Mouse (Mus musculus) heart, postnatal 0 days (tissue): ENCODE results near the gene Commd1. TPM values are rescaled to one million over a fixed set of nuclear protein-coding genes. Genes with fewer than 3 reads are reported as not detected.

Source experiments
- ATAC-seq: fragments of 200-750 bp; cut with Nextera tagmentation; 2 replicates; pipeline ENCODE4 v1.8.0; 2017; ENCODE audit warnings: low read depth, moderate number of reproducible peaks, moderate library complexity; ENCODE audit not compliant: insufficient read depth
- DNase-seq: peaks from one replicate; pipeline ENCODE4 v3.0.0-alpha.2; 2016; ENCODE audit warnings: low spot score
- H3K27ac ChIP-seq: fragments of 300-500 bp; sonication (generic); 2 replicates; pipeline ENCODE4 v1.5.1; 2014; ENCODE audit warnings: low read depth, mild to moderate bottlenecking
- H3K27me3 ChIP-seq: fragments of 300-500 bp; sonication (generic); 2 replicates; pipeline ENCODE4 v1.6.1; 2014; ENCODE audit warnings: low read length, mixed read lengths; ENCODE audit not compliant: control insufficient read depth, insufficient read depth
- H3K36me3 ChIP-seq: fragments of 300-500 bp; sonication (generic); replicated peaks from 2 replicates; pipeline ENCODE4 v1.6.1; 2014; ENCODE audit warnings: low read length, mixed read lengths; ENCODE audit not compliant: control insufficient read depth, insufficient read depth
- H3K4me1 ChIP-seq: fragments of 300-500 bp; sonication (generic); 2 replicates; pipeline ENCODE4 v1.6.1; 2014; ENCODE audit warnings: antibody characterized with exemption; ENCODE audit not compliant: control insufficient read depth, insufficient read depth
- H3K4me2 ChIP-seq: fragments of 300-500 bp; sonication (generic); 2 replicates; pipeline ENCODE4 v1.6.1; 2014; ENCODE audit warnings: low read depth, mild to moderate bottlenecking, low read length, moderate library complexity
- H3K4me3 ChIP-seq: fragments of 300-500 bp; sonication (generic); 2 replicates; pipeline ENCODE4 v1.5.1; 2014; ENCODE audit warnings: low read depth, low read length
- H3K9ac ChIP-seq: fragments of 300-500 bp; sonication (generic); replicated peaks from 2 replicates; pipeline ENCODE4 v1.6.1; 2014; ENCODE audit warnings: low read depth, low read length, mixed read lengths
- H3K9me3 ChIP-seq: fragments of 300-500 bp; sonication (generic); replicated peaks from 2 replicates; pipeline ENCODE4 v1.6.1; 2016; ENCODE audit warnings: low read length; ENCODE audit not compliant: control insufficient read depth
- CTCF ChIP-seq: IDR thresholded peaks from 2 replicates; pipeline ENCODE4 v1.5.1; 2016; ENCODE audit warnings: antibody characterized with exemption, control low read depth, low read depth
- EP300 ChIP-seq: IDR thresholded peaks from 2 replicates; pipeline ENCODE4 v1.6.1; 2016; ENCODE audit warnings: antibody characterized with exemption, low read depth
- WGBS: fragments of 180-500 bp; shearing (Covaris S2); extraction: QIAGEN DNeasy Blood & Tissue Kit; methylation state at CpG from one replicate; pipeline ENCODE4 v1.1.7; 2014; 5-methylcytosine and 5-hydroxymethylcytosine counted together
- polyA plus RNA-seq: library from polyadenylated mRNA; unstranded; fragments of >200 nt; fragmentation: Nextera tagmentation; extraction: Ambion mirVana; gene quantifications from 2 replicates; pipeline ENCODE4 v1.2.1, GENCODE M21; 2015
- total RNA-seq: library from RNA; depleted of rRNA; stranded (reverse); fragments of >200 nt; gene quantifications from 2 replicates; pipeline ENCODE4 v1.2.3, GENCODE M21; 2014; ENCODE audit warnings: low replicate concordance

The Commd1 gene
- total and polyA plus RNA-seq, 2 experiments from 2014 or later = 43.5 to 376 TPM

- Histone ChIP-seq H3K27ac (no peak overlapping the region), H3K4me2 (no peak overlapping the region), H3K27me3 (no peaks in the 10 kb centered on the region), H3K4me3 (no peak overlapping the region), H3K4me1 (no peaks in the 10 kb centered on the region), H3K9ac (no peak overlapping the region), H3K9me3 (no peaks in the 10 kb centered on the region), H3K36me3 (no peaks in the 10 kb centered on the region)
- no peak for TF ChIP-seq CTCF
- no peak for TF ChIP-seq EP300
- DNase-seq = no peak
- WGBS = 88% methylated on average over 6 of the region's 6 CpGs
- no peak for ATAC-seq
These were observed 32.1 kb downstream of the Commd1 start for GRCm38 (mm10) chr11:22950131-22950530.

- Histone ChIP-seq H3K4me1 (no peaks in the 10 kb centered on the region), H3K9me3 (no peaks in the 10 kb centered on the region), H3K27ac (no peak overlapping the region), H3K4me2 (no peak overlapping the region), H3K36me3 (no peaks in the 10 kb centered on the region), H3K27me3 (no peaks in the 10 kb centered on the region), H3K4me3 (no peak overlapping the region), H3K9ac (no peak overlapping the region)
- WGBS = 97% methylated on average over 1 of the region's 1 CpGs
- no peak for ATAC-seq
- TF ChIP-seq CTCF (no peak), EP300 (no peak)
- DNase-seq = no peak
These were observed 33.1 kb downstream of the Commd1 start for GRCm38 (mm10) chr11:22949101-22949500.

- no peak overlapping the region for H3K9ac ChIP-seq
- no peak overlapping the region for H3K4me3 ChIP-seq
- no peaks in the 10 kb centered on the region for H3K9me3 ChIP-seq
- H3K27ac ChIP-seq = no peak overlapping the region
- 65% methylated on average over 2 of the region's 2 CpGs for WGBS
- DNase-seq (no peak), ATAC-seq (no peak)
- no peaks in the 10 kb centered on the region for H3K27me3 ChIP-seq
- no peak overlapping the region for H3K4me2 ChIP-seq
- H3K36me3 ChIP-seq = no peaks in the 10 kb centered on the region
- no peak for TF ChIP-seq EP300
- no peak for TF ChIP-seq CTCF
- H3K4me1 ChIP-seq = 0 out of 2 replicates have a peak, but pooled peaks cover 4% of the 10 kb centered on the region
These were observed 43.2 kb downstream of the Commd1 start for GRCm38 (mm10) chr11:22938983-22939382.

GRCm38 (mm10) chr11:22937716-22938316 lies 44.4 kb downstream of the Commd1 start:
- no peak overlapping the region for H3K27ac ChIP-seq
- H3K27me3 ChIP-seq = no peaks in the 10 kb centered on the region
- ATAC-seq (no peak), DNase-seq (no peak)
- 85% methylated on average over 4 of the region's 4 CpGs for WGBS
- H3K4me3 ChIP-seq = no peak overlapping the region
- 0 out of 2 replicates have a peak, but pooled peaks cover 4% of the 10 kb centered on the region for H3K4me1 ChIP-seq
- H3K9ac ChIP-seq = no peak overlapping the region
- no peaks in the 10 kb centered on the region for H3K36me3 ChIP-seq
- no peaks in the 10 kb centered on the region for H3K9me3 ChIP-seq
- H3K4me2 ChIP-seq = no peak overlapping the region
- TF ChIP-seq EP300 = no peak
- no peak for TF ChIP-seq CTCF

- Histone ChIP-seq H3K9me3 (no peaks in the 10 kb centered on the region), H3K4me3 (no peak overlapping the region), H3K9ac (no peak overlapping the region), H3K27ac (no peak overlapping the region), H3K36me3 (no peaks in the 10 kb centered on the region), H3K4me1 (0 out of 2 replicates have a peak, but pooled peaks cover 4% of the 10 kb centered on the region), H3K4me2 (no peak overlapping the region), H3K27me3 (no peaks in the 10 kb centered on the region)
- no peak for DNase-seq
- TF ChIP-seq EP300 (no peak), CTCF (no peak)
- WGBS = 68% methylated on average over 5 of the region's 5 CpGs
- no peak for ATAC-seq
These were observed 45.6 kb downstream of the Commd1 start for GRCm38 (mm10) chr11:22936446-22937125.

- TF ChIP-seq CTCF (no peak), EP300 (no peak)
- Histone ChIP-seq H3K4me3 (no peak overlapping the region), H3K9me3 (no peaks in the 10 kb centered on the region), H3K36me3 (no peaks in the 10 kb centered on the region), H3K4me2 (no peak overlapping the region), H3K9ac (no peak overlapping the region), H3K27ac (no peak overlapping the region), H3K4me1 (peaks cover 8% of the 10 kb centered on the region; the same call in 1 of the 2 replicates), H3K27me3 (no peaks in the 10 kb centered on the region)
- DNase-seq (no peak), ATAC-seq (no peak)
These were observed 50.0 kb downstream of the Commd1 start for GRCm38 (mm10) chr11:22932167-22932566.
